Comparison of ENCODE assay signal across 29 mouse cellular contexts in the genomic region with DNA sequence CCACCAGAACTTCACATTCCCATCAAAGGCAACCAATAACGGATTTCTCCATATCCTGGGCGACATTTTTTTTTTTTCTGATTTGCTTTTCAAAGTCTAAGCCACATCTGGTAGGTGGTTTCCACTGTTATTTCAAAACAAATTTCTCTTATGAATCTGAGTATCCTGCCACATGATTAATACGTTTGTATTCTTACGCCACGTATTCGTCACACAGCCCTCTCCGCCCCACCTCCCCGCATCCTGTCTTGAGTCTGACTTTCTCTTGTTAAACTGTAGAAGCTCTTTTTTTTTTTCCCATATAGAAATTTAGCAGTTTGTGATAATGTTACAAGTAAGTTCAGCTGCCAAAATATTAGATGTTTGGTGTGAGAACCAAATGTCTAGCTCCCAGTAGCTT. TPM values are rescaled to one million over a fixed set of nuclear protein-coding genes. Genes with fewer than 3 reads are reported as not detected.
DNase-seq lines count a peak whose midpoint lies in the region; ATAC-seq lines count a peak whose summit lies in the region.
"Had no signal": no experiment of that assay in that cellular context is flagged by ENCODE, and none has a peak within 500 bp of the region (broad histone marks: within the 10 kb centered on the region; RNA-seq: fewer than 3 reads in every experiment).

No protein-coding gene starts in this region.

- no peak overlapping the region for H3K4me2 ChIP-seq in kidney, embryonic 14.5 days (replicated peaks; ENCODE audit: low read depth, low read length)
- H3K4me2 ChIP-seq: embryonic facial prominence, embryonic 13.5 days; forebrain, embryonic 15.5 days; heart, embryonic 13.5 days; hindbrain, embryonic 14.5 days; stomach, embryonic 15.5 days had no signal

- H3K9me3 ChIP-seq in kidney, embryonic 14.5 days (ENCODE audit: control insufficient read depth, low read length) = no peaks in the 10 kb centered on the region
- H3K9me3 ChIP-seq: embryonic facial prominence, embryonic 13.5 days; forebrain, embryonic 10.5 days; forebrain, embryonic 15.5 days; heart, embryonic 13.5 days; stomach, embryonic 15.5 days had no signal

- peak; percentile 94 for ATAC-seq in CD4-positive, CD25-positive, alpha-beta regulatory T cell, adult 4 months
- 0 out of 2 replicates have a peak, but pooled peaks have one; percentile 7 for ATAC-seq in common myeloid progenitor, adult 5-6 weeks (replicated peaks; ENCODE audit: low read depth, poor library complexity, severe bottlenecking)
- peak; percentile 56 for ATAC-seq in megakaryocyte, adult 5-6 weeks (ENCODE audit: poor library complexity, severe bottlenecking)
- ATAC-seq in kidney, embryonic 14.5 days (ENCODE audit: low FRiP score, low TSS enrichment) = no peak
- ATAC-seq: forebrain, embryonic 15.5 days had no signal

- no peak overlapping the region for H3K27ac ChIP-seq in kidney, embryonic 14.5 days (ENCODE audit: low read depth, low read length)
- H3K27ac ChIP-seq: embryonic facial prominence, embryonic 13.5 days; forebrain, embryonic 10.5 days; forebrain, embryonic 15.5 days; heart, adult 2 months; heart, embryonic 13.5 days; hindbrain, embryonic 14.5 days; liver, embryonic 14.5 days; stomach, embryonic 15.5 days had no signal

- no peaks in the 10 kb centered on the region for H3K36me3 ChIP-seq in kidney, embryonic 14.5 days (ENCODE audit: control insufficient read depth, insufficient read depth, low read length)
- H3K36me3 ChIP-seq: embryonic facial prominence, embryonic 13.5 days; forebrain, embryonic 10.5 days; forebrain, embryonic 15.5 days; heart, embryonic 13.5 days; stomach, embryonic 15.5 days had no signal

- no peaks in the 10 kb centered on the region for H3K4me1 ChIP-seq in kidney, embryonic 14.5 days (ENCODE audit: control insufficient read depth, insufficient read depth, low read length)
- H3K4me1 ChIP-seq: embryonic facial prominence, embryonic 13.5 days; forebrain, embryonic 10.5 days; forebrain, embryonic 15.5 days; heart, embryonic 13.5 days; stomach, embryonic 15.5 days had no signal

- H3K27me3 ChIP-seq in kidney, embryonic 14.5 days (ENCODE audit: control insufficient read depth, insufficient read depth, low read length) = no peaks in the 10 kb centered on the region
- H3K27me3 ChIP-seq: embryonic facial prominence, embryonic 13.5 days; forebrain, embryonic 15.5 days; heart, embryonic 13.5 days; stomach, embryonic 15.5 days had no signal

- no peak overlapping the region for H3K9ac ChIP-seq in kidney, embryonic 14.5 days (ENCODE audit: low read depth, low read length)
- H3K9ac ChIP-seq: embryonic facial prominence, embryonic 13.5 days; forebrain, embryonic 15.5 days; heart, embryonic 13.5 days; hindbrain, embryonic 14.5 days; liver, embryonic 14.5 days; stomach, embryonic 15.5 days had no signal

- DNase-seq in 416B (ENCODE audit: low read depth) = peak; percentile 42
- DNase-seq in layer of hippocampus, postnatal 14 days (ENCODE audit: low spot score in 2 of 2) = no peak
- no peak for DNase-seq in ovary, postnatal 36 days (ENCODE audit: low spot score)
- no peak for DNase-seq in kidney, postnatal 14 days
- DNase-seq: adrenal gland, postnatal 10 days; cerebellum, adult 11-12 months; cerebellum, adult 9-11 months; gastrocnemius, postnatal 25 days; heart, adult 2 months; heart, postnatal 10 days; kidney, adult 18-20 months; kidney, postnatal 4 days; layer of hippocampus, postnatal 36 days; left cerebral cortex, postnatal 4 days; lung, adult 2 months; lung, postnatal 14 days; midbrain, embryonic 14.5 days had no signal

- no peak overlapping the region for H3K4me3 ChIP-seq in kidney, embryonic 14.5 days (ENCODE audit: low read length)
- H3K4me3 ChIP-seq: embryonic facial prominence, embryonic 13.5 days; forebrain, embryonic 10.5 days; forebrain, embryonic 15.5 days; heart, adult 2 months; heart, embryonic 13.5 days; stomach, embryonic 15.5 days had no signal

- WGBS in kidney, embryonic 14.5 days = 91% methylated on average over 8 of the region's 8 CpGs

RNA-seq across cellular contexts. Expression of gene Cd86, which starts 33.7 kb away (rescaled TPM):
- 10 to 100 TPM; 41.5 to 52.1 TPM for polyA plus RNA-seq in CD4-positive, CD25-positive, alpha-beta regulatory T cell, adult 4 months (2017; shearing (Covaris generic))
- total RNA-seq in common myeloid progenitor, adult 5-6 weeks (2017) = 1.6 and 3.6 TPM in 2 replicates
- total RNA-seq in megakaryocyte, adult 5-6 weeks (2015) = 31.9 and 32.8 TPM in 2 replicates
- total RNA-seq in megakaryocyte, adult 5-6 weeks (2017) = 28.1 and 39.5 TPM in 2 replicates
- 1 to 10 TPM; 1.7 to 2.1 TPM for total RNA-seq in layer of hippocampus, postnatal 14 days (2021)
- 1.2 and 1.4 TPM in 2 replicates for polyA plus RNA-seq in kidney, embryonic 14.5 days (2014; fragmentation: Nextera tagmentation; extraction: Ambion mirVana)
- total RNA-seq: megakaryocyte-erythroid progenitor cell, adult 5-6 weeks had no signal
